Mouse (Mus musculus): ENCODE measurements around the gene Pirb.

The Pirb gene

GRCm38 (mm10) chr7:3692382-3692986 is 27.7 kb downstream of the Pirb start, which contains the start of gene Tsen34:
Tsen34 (plus strand) TSS chr7:3692863.
- DNase-seq (ENCODE audit: low spot score in 2 of 2): no peak

- DNase-seq (ENCODE audit: low spot score in 2 of 2): no peak
These were observed 28.3 kb downstream of the Pirb start for GRCm38 (mm10) chr7:3691919-3692318.

GRCm38 (mm10) chr7:3685400-3686187 is 34.6 kb downstream of the Pirb start:
- no peak for DNase-seq (ENCODE audit: low spot score in 2 of 2)

- no peak for DNase-seq (ENCODE audit: low spot score in 2 of 2)
These were observed 35.5 kb downstream of the Pirb start for GRCm38 (mm10) chr7:3684698-3685097.

- no peak for DNase-seq (ENCODE audit: low spot score in 2 of 2)
These were observed 36.2 kb downstream of the Pirb start for GRCm38 (mm10) chr7:3683908-3684550.

GRCm38 (mm10) chr7:3677342-3677741 is 42.8 kb downstream of the Pirb start, which contains the start of gene Tmc4:
Tmc4 (minus strand) TSS chr7:3677553.
- no peak for DNase-seq (ENCODE audit: low spot score in 2 of 2)

- DNase-seq (ENCODE audit: low spot score in 2 of 2): no peak
These were observed 43.8 kb downstream of the Pirb start for GRCm38 (mm10) chr7:3676371-3676770.

- DNase-seq (ENCODE audit: low spot score in 2 of 2): no peak
These were observed 45.0 kb downstream of the Pirb start for GRCm38 (mm10) chr7:3675228-3675548.

GRCm38 (mm10) chr7:3674507-3675227 is 45.5 kb downstream of the Pirb start:
- DNase-seq (ENCODE audit: low spot score in 2 of 2): peak; percentile 76 to 86

GRCm38 (mm10) chr7:3666921-3667391 is 53.2 kb downstream of the Pirb start:
- DNase-seq (ENCODE audit: low spot score in 2 of 2): no peak

GRCm38 (mm10) chr7:3665215-3666114 is 54.7 kb downstream of the Pirb start, which contains the start of gene Leng1:
Leng1 (minus strand) TSS chr7:3665840.
- peak; percentile 81 to 91 for DNase-seq (ENCODE audit: low spot score in 2 of 2)

GRCm38 (mm10) chr7:3664524-3665214 is 55.5 kb downstream of the Pirb start:
- DNase-seq (ENCODE audit: low spot score in 2 of 2): no peak

All from cerebellum, postnatal 4 days (tissue).